ENCODE assay signal across 33 mouse cellular contexts in genomic region chr7:83829355-83829754, GRCm38 (mm10). TPM values are rescaled to one million over a fixed set of nuclear protein-coding genes. Genes with fewer than 3 reads are reported as not detected.
"Had no signal": no experiment of that assay in that cellular context is flagged by ENCODE, and none has a peak within 500 bp of the region (broad histone marks: within the 10 kb centered on the region; RNA-seq: fewer than 3 reads in every experiment).

No protein-coding gene starts in this region.

- H3K36me3 ChIP-seq: embryonic facial prominence, embryonic 10.5 days; embryonic facial prominence, embryonic 12.5 days; embryonic facial prominence, embryonic 13.5 days; embryonic facial prominence, embryonic 15.5 days; forebrain, embryonic 10.5 days; forebrain, embryonic 12.5 days; forebrain, embryonic 15.5 days had no signal

- H3K9ac ChIP-seq: embryonic facial prominence, embryonic 12.5 days; embryonic facial prominence, embryonic 13.5 days; embryonic facial prominence, embryonic 15.5 days; forebrain, embryonic 12.5 days; forebrain, embryonic 13.5 days; forebrain, embryonic 15.5 days; forebrain, postnatal 0 days had no signal

- H3K27me3 ChIP-seq: embryonic facial prominence, embryonic 12.5 days; embryonic facial prominence, embryonic 13.5 days; embryonic facial prominence, embryonic 15.5 days; forebrain, embryonic 12.5 days; forebrain, embryonic 13.5 days; forebrain, embryonic 15.5 days had no signal

- H3K4me3 ChIP-seq: embryonic facial prominence, embryonic 10.5 days; embryonic facial prominence, embryonic 12.5 days; embryonic facial prominence, embryonic 13.5 days; embryonic facial prominence, embryonic 15.5 days; erythroblast, embryonic 14.5 days; forebrain, embryonic 10.5 days; forebrain, embryonic 12.5 days; forebrain, embryonic 13.5 days; forebrain, embryonic 15.5 days; gastrocnemius, adult 2 months; heart, adult 2 months had no signal

- H3K27ac ChIP-seq: embryonic facial prominence, embryonic 10.5 days; embryonic facial prominence, embryonic 12.5 days; embryonic facial prominence, embryonic 13.5 days; embryonic facial prominence, embryonic 15.5 days; forebrain, embryonic 10.5 days; forebrain, embryonic 12.5 days; forebrain, embryonic 13.5 days; forebrain, embryonic 15.5 days; gastrocnemius, adult 2 months; heart, adult 2 months had no signal

- DNase-seq: cerebellum, adult 2 months; cerebellum, adult 8-10 months; cerebellum, adult 9-10 months; cerebellum, adult 9-11 months; cerebellum, postnatal 10 days; cerebellum, postnatal 14 days; cerebellum, postnatal 25 days; cerebellum, postnatal 36 days; embryo, embryonic 11 days; forebrain, postnatal 0 days; gastrocnemius, adult 2 months; gastrocnemius, postnatal 10 days; gastrocnemius, postnatal 14 days; gastrocnemius, postnatal 25 days; gastrocnemius, postnatal 36 days; heart, adult 18-20 months; heart, adult 2 months had no signal

- H3K4me1 ChIP-seq: embryonic facial prominence, embryonic 15.5 days; forebrain, embryonic 12.5 days; forebrain, embryonic 13.5 days; forebrain, embryonic 15.5 days had no signal

- H3K4me2 ChIP-seq: embryonic facial prominence, embryonic 12.5 days; embryonic facial prominence, embryonic 13.5 days; embryonic facial prominence, embryonic 15.5 days; forebrain, embryonic 12.5 days; forebrain, embryonic 13.5 days; forebrain, embryonic 15.5 days had no signal

- ATAC-seq: forebrain, embryonic 13.5 days; forebrain, embryonic 14.5 days; forebrain, embryonic 15.5 days; forebrain, embryonic 16.5 days; forebrain, postnatal 0 days had no signal

- H3K9me3 ChIP-seq: embryonic facial prominence, embryonic 10.5 days; embryonic facial prominence, embryonic 12.5 days; embryonic facial prominence, embryonic 13.5 days; embryonic facial prominence, embryonic 15.5 days; forebrain, embryonic 10.5 days; forebrain, embryonic 12.5 days; forebrain, embryonic 13.5 days; forebrain, embryonic 15.5 days had no signal

RNA-seq across cellular contexts. Expression of gene Cfap161, which starts 34.7 kb away (rescaled TPM):
- total RNA-seq: common myeloid progenitor, adult 5-6 weeks; gastrocnemius, adult 2 months; gastrocnemius, adult 8-10 months; gastrocnemius, postnatal 10 days; gastrocnemius, postnatal 14 days; gastrocnemius, postnatal 25 days; gastrocnemius, postnatal 36 days; gastrocnemius, postnatal 4 days; granulocyte monocyte progenitor cell, adult 5-6 weeks; heart, adult 18-20 months; heart, adult 2 months; heart, adult 8-10 months had no signal
- polyA plus RNA-seq: erythroblast, embryonic 14.5 days; forebrain, embryonic 10.5 days had no signal
